Comparison of ENCODE assay signal across 1 mouse cellular context in genomic region chr9:66601006-66601405, GRCm38 (mm10).
TF ChIP-seq lines count a peak whose summit lies in the region.

No protein-coding gene starts in this region.

TF ChIP-seq in MEL, 35 proteins besides CTCF, POLR2A, EP300 and RAD21 (continued from another document):
- TF ChIP-seq MAFK (IDR thresholded peaks at IDR 0.05; ENCODE audit: borderline replicate concordance, low read depth, low read length): no peak
